13 mouse cellular contexts compared by ENCODE assay signal in genomic region chr8:70570990-70571389, GRCm38 (mm10). TPM values are rescaled to one million over a fixed set of nuclear protein-coding genes. Genes with fewer than 3 reads are reported as not detected.
A peak's percentile ranks its signal among the peaks of the same experiment; 100 is the strongest.
DNase-seq lines count a peak whose midpoint lies in the region; ATAC-seq and TF ChIP-seq lines count a peak whose summit lies in the region.
"Had no signal": no experiment of that assay in that cellular context is flagged by ENCODE, and none has a peak within 500 bp of the region (broad histone marks: within the 10 kb centered on the region; RNA-seq: fewer than 3 reads in every experiment).

No protein-coding gene starts in this region.

- no peak overlapping the region for H3K9ac ChIP-seq in midbrain, embryonic 16.5 days (ENCODE audit: low read depth, low read length)
- no peak overlapping the region for H3K9ac ChIP-seq in midbrain, embryonic 14.5 days (replicated peaks; ENCODE audit: low read length)
- H3K9ac ChIP-seq in heart, embryonic 11.5 days (ENCODE audit: low read depth, low read length) = no peak overlapping the region
- H3K9ac ChIP-seq in liver, postnatal 0 days (replicated peaks) = no peak overlapping the region
- H3K9ac ChIP-seq: hindbrain, embryonic 15.5 days had no signal

- H3K4me2 ChIP-seq in midbrain, embryonic 16.5 days (ENCODE audit: low read length) = no peak overlapping the region
- no peak overlapping the region for H3K4me2 ChIP-seq in midbrain, embryonic 14.5 days (ENCODE audit: low read length)
- H3K4me2 ChIP-seq in heart, embryonic 11.5 days = no peak overlapping the region
- H3K4me2 ChIP-seq in liver, postnatal 0 days (ENCODE audit: low read depth, low read length) = no peak overlapping the region
- H3K4me2 ChIP-seq: hindbrain, embryonic 15.5 days had no signal

- 77% methylated on average over 6 of the region's 6 CpGs for WGBS in midbrain, embryonic 16.5 days
- 82% methylated on average over 6 of the region's 6 CpGs for WGBS in midbrain, embryonic 14.5 days
- WGBS in heart, embryonic 11.5 days (ENCODE audit: insufficient replicate concordance) = 63% methylated on average over 6 of the region's 6 CpGs
- 79% methylated on average over 6 of the region's 6 CpGs for WGBS in liver, postnatal 0 days (ENCODE audit: insufficient replicate concordance)

- no peak overlapping the region for H3K4me3 ChIP-seq in midbrain, embryonic 16.5 days (ENCODE audit: low read depth, low read length)
- no peak overlapping the region for H3K4me3 ChIP-seq in midbrain, embryonic 14.5 days (replicated peaks; ENCODE audit: low read depth, low read length)
- no peak overlapping the region for H3K4me3 ChIP-seq in heart, embryonic 11.5 days (ENCODE audit: low read depth, low read length)
- H3K4me3 ChIP-seq in liver, postnatal 0 days (ENCODE audit: low read depth, low read length) = no peak overlapping the region
- H3K4me3 ChIP-seq: forebrain, embryonic 10.5 days; hindbrain, embryonic 15.5 days; midbrain, embryonic 10.5 days had no signal

- H3K4me1 ChIP-seq in midbrain, embryonic 16.5 days (ENCODE audit: control insufficient read depth, insufficient read depth, low read length) = no peaks in the 10 kb centered on the region
- H3K4me1 ChIP-seq in midbrain, embryonic 14.5 days (ENCODE audit: control insufficient read depth, insufficient read depth, low read length) = no peaks in the 10 kb centered on the region
- peaks cover 10% of the 10 kb centered on the region for H3K4me1 ChIP-seq in heart, embryonic 11.5 days (ENCODE audit: control insufficient read depth, insufficient read depth, low read length)
- peaks cover 18% of the 10 kb centered on the region for H3K4me1 ChIP-seq in liver, postnatal 0 days (ENCODE audit: insufficient read depth)
- H3K4me1 ChIP-seq: hindbrain, embryonic 15.5 days had no signal

- no peak for TF ChIP-seq CTCF in liver, postnatal 0 days (IDR thresholded peaks at IDR 0.05; ENCODE audit: low read depth)

- no peaks in the 10 kb centered on the region for H3K36me3 ChIP-seq in midbrain, embryonic 16.5 days (ENCODE audit: control insufficient read depth, insufficient read depth, low read length)
- H3K36me3 ChIP-seq in midbrain, embryonic 14.5 days (ENCODE audit: control insufficient read depth, insufficient read depth, low read length) = 0 out of 2 replicates have a peak, but pooled peaks cover 11% of the 10 kb centered on the region
- H3K36me3 ChIP-seq in heart, embryonic 11.5 days (ENCODE audit: control insufficient read depth, insufficient read depth, low read length) = no peaks in the 10 kb centered on the region
- peaks cover 9% of the 10 kb centered on the region; the same call in 1 of the 2 replicates for H3K36me3 ChIP-seq in liver, postnatal 0 days (replicated peaks; ENCODE audit: insufficient read depth, low read length)
- H3K36me3 ChIP-seq: hindbrain, embryonic 15.5 days had no signal

- H3K9me3 ChIP-seq in midbrain, embryonic 16.5 days (replicated peaks; ENCODE audit: control insufficient read depth, low read length, poor library complexity, severe bottlenecking) = no peaks in the 10 kb centered on the region
- no peaks in the 10 kb centered on the region for H3K9me3 ChIP-seq in midbrain, embryonic 14.5 days (ENCODE audit: control insufficient read depth, low read length)
- no peaks in the 10 kb centered on the region for H3K9me3 ChIP-seq in heart, embryonic 11.5 days (replicated peaks; ENCODE audit: control insufficient read depth, low read length)
- no peaks in the 10 kb centered on the region for H3K9me3 ChIP-seq in liver, postnatal 0 days (ENCODE audit: low read length)
- H3K9me3 ChIP-seq: forebrain, embryonic 10.5 days; G1E; hindbrain, embryonic 15.5 days; midbrain, embryonic 10.5 days had no signal

- no peaks in the 10 kb centered on the region for H3K27me3 ChIP-seq in midbrain, embryonic 16.5 days (ENCODE audit: control insufficient read depth, insufficient read depth, low read depth, low read length)
- no peaks in the 10 kb centered on the region for H3K27me3 ChIP-seq in midbrain, embryonic 14.5 days (ENCODE audit: control insufficient read depth, insufficient read depth, low read length)
- H3K27me3 ChIP-seq in heart, embryonic 11.5 days (ENCODE audit: control insufficient read depth, insufficient read depth, low read length) = no peaks in the 10 kb centered on the region
- no peaks in the 10 kb centered on the region for H3K27me3 ChIP-seq in liver, postnatal 0 days (ENCODE audit: insufficient read depth, low read length)
- H3K27me3 ChIP-seq: hindbrain, embryonic 15.5 days had no signal

- DNase-seq in cerebellum, postnatal 4 days (ENCODE audit: low spot score in 2 of 2) = no peak
- no peak for DNase-seq in midbrain, embryonic 14.5 days
- no peak for DNase-seq in right cerebral cortex, postnatal 14 days
- DNase-seq in liver, postnatal 0 days = no peak
- DNase-seq: thymus, postnatal 25 days had no signal

- no peak overlapping the region for H3K27ac ChIP-seq in midbrain, embryonic 16.5 days (ENCODE audit: low read length)
- no peak overlapping the region for H3K27ac ChIP-seq in midbrain, embryonic 14.5 days (replicated peaks; ENCODE audit: low read depth, low read length)
- H3K27ac ChIP-seq in heart, embryonic 11.5 days (ENCODE audit: low read depth, low read length) = peak overlapping the region; percentile 55
- no peak overlapping the region for H3K27ac ChIP-seq in liver, postnatal 0 days (ENCODE audit: low read depth)
- H3K27ac ChIP-seq: forebrain, embryonic 10.5 days; hindbrain, embryonic 15.5 days; midbrain, embryonic 10.5 days had no signal

- no peak for TF ChIP-seq EP300 in liver, postnatal 0 days (IDR thresholded peaks at IDR 0.05; ENCODE audit: low read depth)

- ATAC-seq in cerebellum, adult (ENCODE audit: insufficient number of reproducible peaks, low FRiP score, low TSS enrichment) = peak; percentile 42
- peak; percentile 37; the same call in 1 of the 2 replicates for ATAC-seq in midbrain, embryonic 16.5 days
- no peak for ATAC-seq in midbrain, embryonic 14.5 days (ENCODE audit: low FRiP score, low TSS enrichment)
- ATAC-seq in heart, embryonic 11.5 days (replicated peaks; ENCODE audit: insufficient number of reproducible peaks, low FRiP score, low TSS enrichment) = no peak
- no peak for ATAC-seq in granulocyte monocyte progenitor cell, adult 5-6 weeks (replicated peaks; ENCODE audit: poor library complexity, severe bottlenecking)
- no peak for ATAC-seq in liver, postnatal 0 days

RNA-seq across cellular contexts. Expression of gene Isyna1, which starts 23.2 kb away (rescaled TPM):
- polyA plus RNA-seq in midbrain, embryonic 16.5 days (2015; fragmentation: Nextera tagmentation; extraction: Ambion mirVana) = 155 and 171 TPM in 2 replicates
- polyA plus RNA-seq in midbrain, embryonic 14.5 days (2014; fragmentation: Nextera tagmentation; extraction: Ambion mirVana) = 91.9 and 101 TPM in 2 replicates
- 86.0 and 95.3 TPM in 2 replicates for polyA plus RNA-seq in heart, embryonic 11.5 days (2014; fragmentation: Nextera tagmentation; extraction: Ambion mirVana)
- total RNA-seq in granulocyte monocyte progenitor cell, adult 5-6 weeks (2014; fragmentation: Nextera tagmentation) = 30.8 and 66.6 TPM in 2 replicates
- 35.2 and 38.6 TPM in 2 replicates for total RNA-seq in granulocyte monocyte progenitor cell, adult 5-6 weeks (2017)
- 18.8 and 21.6 TPM in 2 replicates for polyA plus RNA-seq in liver, postnatal 0 days (2015; fragmentation: Nextera tagmentation; extraction: Ambion mirVana)

RNA-seq across cellular contexts. Expression of gene Ell, which starts 31.7 kb away (rescaled TPM):
- polyA plus RNA-seq in midbrain, embryonic 16.5 days (2015; fragmentation: Nextera tagmentation; extraction: Ambion mirVana) = 16.7 and 19.2 TPM in 2 replicates
- polyA plus RNA-seq in midbrain, embryonic 14.5 days (2014; fragmentation: Nextera tagmentation; extraction: Ambion mirVana) = 14.9 and 17.1 TPM in 2 replicates
- 14.1 and 14.7 TPM in 2 replicates for polyA plus RNA-seq in heart, embryonic 11.5 days (2014; fragmentation: Nextera tagmentation; extraction: Ambion mirVana)
- total RNA-seq in granulocyte monocyte progenitor cell, adult 5-6 weeks (2014; fragmentation: Nextera tagmentation) = 11.7 and 13.6 TPM in 2 replicates
- 5.5 and 5.7 TPM in 2 replicates for total RNA-seq in granulocyte monocyte progenitor cell, adult 5-6 weeks (2017)
- 9.5 and 9.7 TPM in 2 replicates for polyA plus RNA-seq in liver, postnatal 0 days (2015; fragmentation: Nextera tagmentation; extraction: Ambion mirVana)

RNA-seq across cellular contexts. Expression of gene Ssbp4, which starts 37.7 kb away (rescaled TPM):
- 151 and 173 TPM in 2 replicates for polyA plus RNA-seq in midbrain, embryonic 16.5 days (2015; fragmentation: Nextera tagmentation; extraction: Ambion mirVana)
- 172 and 213 TPM in 2 replicates for polyA plus RNA-seq in midbrain, embryonic 14.5 days (2014; fragmentation: Nextera tagmentation; extraction: Ambion mirVana)
- 72.5 and 78.9 TPM in 2 replicates for polyA plus RNA-seq in heart, embryonic 11.5 days (2014; fragmentation: Nextera tagmentation; extraction: Ambion mirVana)
- total RNA-seq in granulocyte monocyte progenitor cell, adult 5-6 weeks (2014; fragmentation: Nextera tagmentation) = 53.8 and 75.4 TPM in 2 replicates
- total RNA-seq in granulocyte monocyte progenitor cell, adult 5-6 weeks (2017) = 35.2 and 87.9 TPM in 2 replicates
- polyA plus RNA-seq in liver, postnatal 0 days (2015; fragmentation: Nextera tagmentation; extraction: Ambion mirVana) = 32.5 and 35.4 TPM in 2 replicates

RNA-seq across cellular contexts. Expression of gene Kxd1, which starts 43.2 kb away (rescaled TPM):
- 43.1 and 43.3 TPM in 2 replicates for polyA plus RNA-seq in midbrain, embryonic 16.5 days (2015; fragmentation: Nextera tagmentation; extraction: Ambion mirVana)
- 50.7 and 52.6 TPM in 2 replicates for polyA plus RNA-seq in midbrain, embryonic 14.5 days (2014; fragmentation: Nextera tagmentation; extraction: Ambion mirVana)
- polyA plus RNA-seq in heart, embryonic 11.5 days (2014; fragmentation: Nextera tagmentation; extraction: Ambion mirVana) = 67.3 and 68.1 TPM in 2 replicates
- total RNA-seq in granulocyte monocyte progenitor cell, adult 5-6 weeks (2014; fragmentation: Nextera tagmentation) = 83.7 and 84.5 TPM in 2 replicates
- 68.7 and 74.4 TPM in 2 replicates for total RNA-seq in granulocyte monocyte progenitor cell, adult 5-6 weeks (2017)
- polyA plus RNA-seq in liver, postnatal 0 days (2015; fragmentation: Nextera tagmentation; extraction: Ambion mirVana) = 43.1 and 43.3 TPM in 2 replicates

RNA-seq across cellular contexts. Expression of gene Fkbp8, which starts 43.5 kb away (rescaled TPM):
- 406 and 425 TPM in 2 replicates for polyA plus RNA-seq in midbrain, embryonic 16.5 days (2015; fragmentation: Nextera tagmentation; extraction: Ambion mirVana)
- polyA plus RNA-seq in midbrain, embryonic 14.5 days (2014; fragmentation: Nextera tagmentation; extraction: Ambion mirVana) = 328 and 408 TPM in 2 replicates
- 202 and 212 TPM in 2 replicates for polyA plus RNA-seq in heart, embryonic 11.5 days (2014; fragmentation: Nextera tagmentation; extraction: Ambion mirVana)
- total RNA-seq in granulocyte monocyte progenitor cell, adult 5-6 weeks (2014; fragmentation: Nextera tagmentation) = 113 and 149 TPM in 2 replicates
- total RNA-seq in granulocyte monocyte progenitor cell, adult 5-6 weeks (2017) = 107 and 118 TPM in 2 replicates
- polyA plus RNA-seq in liver, postnatal 0 days (2015; fragmentation: Nextera tagmentation; extraction: Ambion mirVana) = 141 TPM in 2 replicates

Comparison
In these comparisons a context has a peak if more than half of its experiments do, and no peak if none do; other contexts are left out.
1. ATAC-seq: peak in cerebellum, adult (single experiment) and midbrain, embryonic 16.5 days (single experiment); none in midbrain, embryonic 14.5 days (single experiment), heart, embryonic 11.5 days (single experiment), granulocyte monocyte progenitor cell, adult 5-6 weeks (single experiment) and liver, postnatal 0 days (single experiment).